Mouse (Mus musculus): ENCODE measurements around the gene Mtmr11.
"Not testable (repeated sequence)": the region's sequence is repeated elsewhere in the genome, so short reads cannot be mapped to it uniquely, and the experiment has no call there.

DNA sequence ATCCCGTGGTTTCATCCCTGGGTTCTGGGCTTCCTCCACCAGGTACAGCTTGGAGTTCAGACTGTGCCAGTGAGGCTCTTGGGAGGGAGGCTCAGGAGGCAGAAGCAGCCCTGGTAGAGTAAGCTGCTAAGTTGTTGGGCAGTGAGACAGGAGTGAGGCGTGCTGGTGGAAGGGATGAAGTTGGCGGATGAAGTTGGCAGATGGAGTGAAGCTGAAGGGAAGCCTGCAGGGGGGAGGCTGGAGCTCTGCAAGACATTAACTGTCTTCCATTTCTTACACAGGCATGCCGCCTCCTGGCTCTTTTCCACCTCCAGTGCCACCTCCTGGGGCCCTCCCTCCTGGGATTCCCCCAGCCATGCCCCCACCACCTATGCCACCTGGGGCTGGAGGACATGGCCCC is 12.2 kb downstream of the Mtmr11 start:
- not testable (repeated sequence) for TF ChIP-seq POLR2A (IDR thresholded peaks at IDR 0.05; ENCODE audit: low read depth, low read length); CTCF (IDR thresholded peaks at IDR 0.05; ENCODE audit: extremely low read depth, insufficient read length, insufficient replicate concordance, low read depth, low read length)

Measured in small intestine, adult 2 months (tissue).